Mouse (Mus musculus) forebrain, embryonic 16.5 days (tissue): ENCODE data around the gene Prickle2. TPM values are rescaled to one million over a fixed set of nuclear protein-coding genes. Genes with fewer than 3 reads are reported as not detected.

ENCODE experiments used
- ATAC-seq: fragments of 200-750 bp; cut with Nextera tagmentation; 2 replicates; pipeline ENCODE4 v1.8.0; 2017; ENCODE audit warnings: mild to moderate bottlenecking, moderate library complexity
- H3K27ac ChIP-seq: fragments of 300-500 bp; sonication (generic); 2 replicates; pipeline ENCODE4 v1.5.1; 2014; ENCODE audit warnings: low read length, control low read depth
- H3K27me3 ChIP-seq: fragments of 300-500 bp; sonication (generic); replicated peaks from 2 replicates; pipeline ENCODE4 v1.6.1; 2014; ENCODE audit warnings: low read length; ENCODE audit not compliant: control insufficient read depth, insufficient read depth
- H3K36me3 ChIP-seq: fragments of 300-500 bp; sonication (generic); 2 replicates; pipeline ENCODE4 v1.6.1; 2014; ENCODE audit not compliant: control insufficient read depth, insufficient read depth
- H3K4me1 ChIP-seq: fragments of 300-500 bp; sonication (generic); replicated peaks from 2 replicates; pipeline ENCODE4 v1.6.1; 2014; ENCODE audit warnings: low read length; ENCODE audit not compliant: control insufficient read depth, insufficient read depth
- H3K4me2 ChIP-seq: fragments of 300-500 bp; sonication (generic); 2 replicates; pipeline ENCODE4 v1.6.1; 2014; ENCODE audit warnings: mild to moderate bottlenecking, low read length, control low read depth
- H3K4me3 ChIP-seq: fragments of 300-500 bp; sonication (generic); replicated peaks from 2 replicates; pipeline ENCODE4 v1.5.1; 2014; ENCODE audit warnings: mild to moderate bottlenecking, low read length, control low read depth
- H3K9ac ChIP-seq: fragments of 300-500 bp; sonication (generic); replicated peaks from 2 replicates; pipeline ENCODE4 v1.6.1; 2014; ENCODE audit warnings: low read depth, low read length, control low read depth
- H3K9me3 ChIP-seq: fragments of 300-500 bp; sonication (generic); 2 replicates; pipeline ENCODE4 v1.6.1; 2016; ENCODE audit warnings: low read length; ENCODE audit not compliant: control insufficient read depth
- WGBS: fragments of 180-500 bp; shearing (Covaris S2); extraction: QIAGEN DNeasy Blood & Tissue Kit; methylation state at CpG from one replicate; pipeline ENCODE4 v1.1.7; 2014; 5-methylcytosine and 5-hydroxymethylcytosine counted together
- polyA plus RNA-seq: library from polyadenylated mRNA; unstranded; fragments of >200 nt; fragmentation: Nextera tagmentation; extraction: Ambion mirVana; gene quantifications from 2 replicates; pipeline ENCODE4 v1.2.1, GENCODE M21; 2015

Prickle2 gene
- polyA plus RNA-seq, 1 experiment from 2014 or later: 11.9 TPM

DNA sequence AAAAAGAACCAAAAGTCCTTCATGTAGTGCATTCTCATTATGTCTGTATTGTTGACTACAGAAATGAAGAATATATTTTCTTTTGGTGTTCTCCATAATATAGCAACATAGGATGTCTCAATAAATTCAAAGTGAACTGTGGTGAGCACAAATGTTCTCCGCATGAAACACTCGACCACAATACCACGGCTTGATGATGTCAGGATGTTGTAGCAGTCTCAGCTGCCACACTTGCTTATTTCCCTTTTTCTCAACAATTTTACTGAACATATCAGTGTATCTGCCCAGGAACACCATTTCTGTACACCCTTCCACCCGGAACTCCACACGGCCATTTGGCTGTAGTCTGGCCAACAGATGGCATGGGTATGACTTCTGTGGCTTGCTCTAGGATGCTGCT is 273.8 kb downstream of the Prickle2 start:
- H3K36me3 ChIP-seq: no peaks in the 10 kb centered on the region
- no peak overlapping the region for H3K9ac ChIP-seq
- no peak overlapping the region for H3K4me3 ChIP-seq
- H3K4me1 ChIP-seq: peaks cover 3% of the 10 kb centered on the region; the same call in 1 of the 2 replicates
- H3K4me2 ChIP-seq: no peak overlapping the region
- no peak for ATAC-seq
- no peaks in the 10 kb centered on the region for H3K9me3 ChIP-seq
- H3K27ac ChIP-seq: no peak overlapping the region
- WGBS: 98% methylated on average over 5 of the region's 5 CpGs
- no peaks in the 10 kb centered on the region for H3K27me3 ChIP-seq

DNA sequence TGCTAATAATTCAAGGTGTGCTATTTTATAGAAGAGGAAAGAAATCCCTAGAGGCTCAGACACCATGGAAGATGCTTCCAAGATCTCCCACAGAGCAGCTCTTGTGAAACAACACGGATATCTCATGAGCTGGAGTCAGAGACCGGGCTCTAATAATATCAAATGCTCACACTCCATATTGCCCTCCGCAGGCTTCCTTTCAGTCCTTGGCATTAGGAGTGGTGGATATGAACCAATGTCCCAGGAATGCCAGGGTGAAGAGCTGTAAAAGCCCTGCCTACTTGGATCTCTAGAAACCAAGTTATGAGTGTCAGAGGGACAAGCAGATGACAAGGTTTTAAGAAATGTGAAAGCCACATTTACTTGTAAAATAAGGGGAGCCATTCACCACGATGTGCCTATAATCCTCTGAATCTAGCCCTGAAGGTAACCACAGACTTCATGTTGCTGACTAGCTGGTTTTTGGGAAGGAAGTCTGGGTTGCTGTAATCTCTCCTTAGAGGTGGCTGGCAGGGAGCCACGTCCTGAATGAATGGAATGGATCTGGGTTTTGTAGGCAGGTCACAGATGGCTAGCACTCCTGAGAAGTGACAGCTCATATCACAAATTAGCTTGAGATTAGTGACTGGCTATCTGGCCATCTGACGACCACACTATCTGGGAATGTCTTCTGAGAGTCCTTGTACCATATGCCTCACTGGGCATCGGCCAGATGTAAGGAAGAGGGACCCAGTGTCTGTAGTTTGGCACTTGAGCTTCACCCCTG is 278.4 kb downstream of the Prickle2 start:
- 66% methylated on average over 7 of the region's 7 CpGs for WGBS
- Histone ChIP-seq H3K9me3 (no peaks in the 10 kb centered on the region), H3K27ac (no peak overlapping the region), H3K27me3 (no peaks in the 10 kb centered on the region), H3K4me1 (peaks cover 3% of the 10 kb centered on the region; the same call in 1 of the 2 replicates), H3K4me2 (no peak overlapping the region), H3K36me3 (no peaks in the 10 kb centered on the region), H3K9ac (no peak overlapping the region), H3K4me3 (no peak overlapping the region)
- no peak for ATAC-seq

DNA sequence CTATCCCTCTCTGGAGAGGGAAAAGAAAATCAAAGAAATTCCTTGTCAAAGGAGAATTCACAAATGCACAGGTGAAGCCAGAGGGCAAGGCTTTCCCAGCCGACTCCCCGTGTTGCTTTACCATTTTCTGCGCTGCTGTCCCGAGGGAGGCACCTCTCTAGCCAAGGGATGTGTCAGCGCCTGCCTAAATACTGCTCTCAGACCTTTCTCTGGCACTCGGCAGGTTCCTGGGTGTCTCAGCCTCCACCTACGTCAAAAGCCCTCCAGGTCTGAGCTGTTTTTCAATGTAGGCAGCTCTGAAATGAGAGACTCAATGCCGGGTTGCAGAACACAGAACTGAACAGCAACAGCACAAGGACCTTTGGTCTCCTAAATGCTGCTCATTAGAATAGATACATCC is 280.1 kb downstream of the Prickle2 start:
- peaks cover 3% of the 10 kb centered on the region; the same call in 1 of the 2 replicates for H3K4me1 ChIP-seq
- no peaks in the 10 kb centered on the region for H3K36me3 ChIP-seq
- no peak overlapping the region for H3K27ac ChIP-seq
- H3K9me3 ChIP-seq: no peaks in the 10 kb centered on the region
- H3K9ac ChIP-seq: no peak overlapping the region
- no peak overlapping the region for H3K4me2 ChIP-seq
- no peak overlapping the region for H3K4me3 ChIP-seq
- WGBS: 79% methylated on average over 8 of the region's 8 CpGs
- H3K27me3 ChIP-seq: no peaks in the 10 kb centered on the region
- no peak for ATAC-seq

DNA sequence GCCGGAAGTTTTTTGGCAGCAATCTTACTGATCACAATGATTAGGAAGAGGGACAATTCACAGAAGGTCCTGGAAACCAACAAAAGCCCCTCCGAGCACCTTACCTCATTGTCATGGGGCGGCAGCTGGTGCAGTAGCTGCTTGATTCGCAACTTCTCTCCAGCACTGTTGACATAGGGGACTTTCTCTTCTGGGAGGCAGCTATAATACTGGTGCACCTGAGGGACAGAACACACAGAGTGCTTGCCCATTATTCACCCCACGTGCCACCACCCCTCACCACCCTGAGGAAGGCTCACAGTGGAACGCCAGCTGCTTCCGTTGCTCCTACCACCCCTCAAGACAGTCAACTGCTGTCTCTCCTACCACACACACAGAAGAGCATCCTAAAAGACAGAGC is 280.5 kb downstream of the Prickle2 start:
- H3K9ac ChIP-seq: no peak overlapping the region
- no peaks in the 10 kb centered on the region for H3K27me3 ChIP-seq
- H3K4me3 ChIP-seq: no peak overlapping the region
- ATAC-seq: no peak
- no peak overlapping the region for H3K27ac ChIP-seq
- peaks cover 3% of the 10 kb centered on the region; the same call in 1 of the 2 replicates for H3K4me1 ChIP-seq
- 82% methylated on average over 7 of the region's 7 CpGs for WGBS
- H3K36me3 ChIP-seq: no peaks in the 10 kb centered on the region
- H3K9me3 ChIP-seq: no peaks in the 10 kb centered on the region
- no peak overlapping the region for H3K4me2 ChIP-seq

DNA sequence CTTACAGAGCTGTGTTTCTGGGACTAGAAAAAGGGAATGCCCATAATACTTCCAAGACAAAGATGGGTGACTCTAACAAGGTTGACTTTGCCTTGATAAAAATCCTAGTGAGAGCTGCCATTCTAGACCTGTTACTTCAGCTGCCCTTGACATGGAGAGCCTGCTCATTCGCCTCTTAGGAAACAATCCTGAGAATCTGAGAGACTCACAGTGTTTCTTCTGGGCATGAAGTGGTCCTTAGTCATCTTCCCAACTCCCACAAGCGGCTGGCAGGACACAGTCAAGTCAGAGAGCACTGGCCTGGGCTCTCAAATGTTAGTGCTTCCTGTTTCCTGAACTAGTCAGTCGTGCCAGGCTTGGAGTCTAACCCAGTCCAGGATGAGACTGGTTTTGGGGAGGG is 281.0 kb downstream of the Prickle2 start:
- WGBS: 86% methylated on average over 3 of the region's 3 CpGs
- Histone ChIP-seq H3K36me3 (no peaks in the 10 kb centered on the region), H3K4me3 (no peak overlapping the region), H3K4me1 (peaks cover 3% of the 10 kb centered on the region; the same call in 1 of the 2 replicates), H3K4me2 (no peak overlapping the region), H3K9ac (no peak overlapping the region), H3K27ac (no peak overlapping the region), H3K27me3 (no peaks in the 10 kb centered on the region), H3K9me3 (no peaks in the 10 kb centered on the region)
- no peak for ATAC-seq

DNA sequence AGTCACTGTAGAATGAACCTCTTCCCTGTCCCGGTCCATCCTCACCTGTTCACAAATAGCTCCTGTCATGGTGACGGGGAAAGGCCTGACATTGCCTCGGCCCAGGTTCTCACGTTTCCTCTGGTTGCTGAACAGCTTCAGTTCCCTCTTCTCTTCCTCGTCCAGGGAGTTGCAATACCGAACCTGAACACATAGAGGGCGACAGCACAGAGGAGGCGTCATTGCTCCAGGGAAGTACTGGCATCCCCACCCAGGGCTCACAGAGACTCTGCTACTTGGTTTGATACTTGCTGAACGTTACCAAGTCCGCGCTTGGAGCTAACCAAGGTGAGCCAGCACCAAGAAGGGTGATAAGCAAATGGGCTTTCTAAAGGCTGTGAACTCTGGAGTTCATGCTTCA is 283.7 kb downstream of the Prickle2 start:
- no peak for ATAC-seq
- no peaks in the 10 kb centered on the region for H3K9me3 ChIP-seq
- no peaks in the 10 kb centered on the region for H3K4me1 ChIP-seq
- H3K9ac ChIP-seq: no peak overlapping the region
- no peaks in the 10 kb centered on the region for H3K36me3 ChIP-seq
- no peaks in the 10 kb centered on the region for H3K27me3 ChIP-seq
- no peak overlapping the region for H3K4me2 ChIP-seq
- H3K4me3 ChIP-seq: no peak overlapping the region
- no peak overlapping the region for H3K27ac ChIP-seq
- WGBS: 47% methylated on average over 11 of the region's 11 CpGs

DNA sequence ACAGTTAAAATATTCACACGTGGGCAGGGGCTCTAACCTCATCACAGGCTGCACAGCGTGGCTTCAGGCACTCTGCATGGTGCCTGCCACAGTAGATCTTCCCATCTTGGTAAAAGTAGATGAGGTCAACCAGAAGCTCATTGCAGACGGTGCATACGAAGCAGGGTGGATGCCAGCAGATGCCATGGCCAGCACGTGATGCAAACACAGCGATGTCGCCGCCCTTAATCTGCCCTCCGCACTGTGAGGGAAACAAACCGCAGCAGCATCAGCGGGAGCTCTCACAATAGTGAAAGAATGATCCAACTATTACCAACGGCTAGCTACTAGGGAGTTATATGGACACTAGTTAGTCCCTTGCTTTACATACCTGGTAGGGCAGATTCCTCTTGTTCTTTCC is 285.8 kb downstream of the Prickle2 start:
- H3K27me3 ChIP-seq: no peaks in the 10 kb centered on the region
- ATAC-seq: no peak

DNA sequence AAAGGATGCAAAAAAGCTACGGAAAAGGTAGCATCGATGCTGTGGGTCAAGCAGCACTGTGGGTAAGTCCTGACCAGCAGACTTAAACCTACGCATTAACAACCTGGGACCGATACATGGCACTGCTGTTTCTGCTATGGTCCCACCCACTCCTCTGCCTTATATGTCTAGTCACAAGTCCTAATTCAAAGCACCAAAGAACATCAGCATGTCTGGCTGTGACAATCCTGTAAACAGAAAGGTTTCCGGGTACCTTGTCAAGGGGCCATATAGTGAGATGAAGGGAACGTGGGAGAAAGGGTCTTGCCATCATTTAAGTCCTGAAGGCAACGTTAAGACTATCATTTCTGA is 290.6 kb downstream of the Prickle2 start:
- no peak overlapping the region for H3K9ac ChIP-seq
- H3K36me3 ChIP-seq: no peaks in the 10 kb centered on the region
- H3K4me2 ChIP-seq: no peak overlapping the region
- H3K9me3 ChIP-seq: no peaks in the 10 kb centered on the region
- H3K4me1 ChIP-seq: peaks cover 14% of the 10 kb centered on the region
- H3K27ac ChIP-seq: peak overlapping the region; percentile 33
- ATAC-seq: no peak
- H3K27me3 ChIP-seq: no peaks in the 10 kb centered on the region
- H3K4me3 ChIP-seq: no peak overlapping the region
- 90% methylated on average over 7 of the region's 7 CpGs for whole genome bisulfite sequencing

More for the DNA sequence above, 285.8 kb downstream of the Prickle2 start:
- H3K9me3 ChIP-seq: no peaks in the 10 kb centered on the region
- H3K4me1 ChIP-seq: 0 out of 2 replicates have a peak, but pooled peaks cover 3% of the 10 kb centered on the region
- no peaks in the 10 kb centered on the region for H3K36me3 ChIP-seq
- H3K4me3 ChIP-seq: no peak overlapping the region
- H3K4me2 ChIP-seq: no peak overlapping the region
- WGBS: 89% methylated on average over 12 of the region's 12 CpGs
- no peak overlapping the region for H3K27ac ChIP-seq
- no peak overlapping the region for H3K9ac ChIP-seq

DNA sequence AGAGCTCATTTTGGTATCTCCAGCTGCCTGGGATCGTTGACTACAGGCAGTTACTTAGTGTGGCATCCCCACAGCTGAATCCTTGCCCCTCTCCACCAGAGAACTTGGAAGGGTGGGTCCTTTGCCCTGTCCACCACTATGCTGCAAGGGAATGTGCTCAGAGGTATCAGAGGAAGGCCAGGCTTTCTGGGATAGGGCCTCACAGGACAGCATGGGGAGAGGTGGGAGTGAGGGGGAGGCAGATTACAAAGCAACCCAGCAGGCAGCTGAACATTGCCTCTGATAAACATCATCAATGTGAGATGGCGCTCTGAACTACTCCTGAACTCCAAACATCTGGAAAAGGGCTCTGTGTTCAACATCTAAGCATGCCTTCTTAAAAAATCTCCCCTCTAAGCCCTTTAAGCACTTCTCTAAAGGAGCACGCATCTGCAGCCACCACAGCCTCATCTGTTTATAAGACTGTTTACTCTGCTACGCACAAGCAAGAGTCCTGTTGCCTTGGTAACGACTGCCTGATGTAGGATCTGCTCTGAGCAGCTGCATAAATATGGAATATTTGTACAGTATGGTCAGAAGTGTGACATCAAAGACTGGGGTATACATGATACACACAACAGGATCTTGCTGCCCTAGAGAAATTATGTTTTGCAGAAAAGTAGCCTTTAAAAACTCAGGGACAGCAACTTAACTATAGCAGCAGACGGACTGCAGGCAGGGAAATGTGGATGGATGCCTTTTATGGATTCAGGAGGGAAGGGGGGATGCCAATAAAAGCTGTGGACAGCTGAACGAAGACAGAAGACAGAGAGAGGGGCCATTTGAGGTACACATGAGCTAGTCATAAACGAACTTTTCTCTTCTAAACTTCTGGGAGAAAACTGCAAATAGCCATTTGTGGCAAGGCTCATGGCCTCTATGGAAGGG is 291.2 kb downstream of the Prickle2 start:
- H3K27ac ChIP-seq: peak overlapping the region; percentile 70
- no peak overlapping the region for H3K9ac ChIP-seq
- WGBS: 46% methylated on average over 8 of the region's 8 CpGs

More for the DNA sequence above, 291.2 kb downstream of the Prickle2 start:
- Histone ChIP-seq H3K4me3 (no peak overlapping the region), H3K36me3 (no peaks in the 10 kb centered on the region), H3K4me1 (peaks cover 14% of the 10 kb centered on the region), H3K4me2 (no peak overlapping the region), H3K9me3 (no peaks in the 10 kb centered on the region), H3K27me3 (no peaks in the 10 kb centered on the region)
- ATAC-seq: peak; percentile 97
